Mouse (Mus musculus) embryonic facial prominence, embryonic 13.5 days (tissue): ENCODE measurements at regions not wholly inside any gene's neighbourhood (a gene's known extent, or its start where the extent isn't known, plus 50 kb on each side); places are given as distances from the start of the nearest gene placed in this dataset.

ENCODE experiments used
- ATAC-seq: fragments of 200-750 bp; cut with Nextera tagmentation; 2 replicates; pipeline ENCODE4 v1.8.0; 2017; ENCODE audit warnings: low read depth; ENCODE audit not compliant: insufficient number of reproducible peaks, insufficient read depth, low FRiP score, low TSS enrichment
- H3K27ac ChIP-seq: fragments of 300-500 bp; sonication (generic); 2 replicates; pipeline ENCODE4 v1.5.1; 2015; ENCODE audit warnings: moderate library complexity, mild to moderate bottlenecking, inconsistent platforms
- H3K27me3 ChIP-seq: fragments of 300-500 bp; sonication (generic); 2 replicates; pipeline ENCODE4 v1.6.1; 2015; ENCODE audit warnings: mild to moderate bottlenecking, inconsistent platforms
- H3K36me3 ChIP-seq: fragments of 300-500 bp; sonication (generic); 2 replicates; pipeline ENCODE4 v1.6.1; 2015; ENCODE audit warnings: mild to moderate bottlenecking, inconsistent platforms
- H3K4me1 ChIP-seq: fragments of 300-500 bp; sonication (generic); 2 replicates; pipeline ENCODE4 v1.6.1; 2015; ENCODE audit warnings: inconsistent platforms
- H3K4me2 ChIP-seq: fragments of 300-500 bp; sonication (generic); 2 replicates; pipeline ENCODE4 v1.6.1; 2015; ENCODE audit warnings: moderate library complexity, mild to moderate bottlenecking, inconsistent platforms
- H3K4me3 ChIP-seq: fragments of 300-500 bp; sonication (generic); 2 replicates; pipeline ENCODE4 v1.5.1; 2015; ENCODE audit warnings: mild to moderate bottlenecking, inconsistent platforms
- H3K9ac ChIP-seq: fragments of 300-500 bp; sonication (generic); 2 replicates; pipeline ENCODE4 v1.6.1; 2015; ENCODE audit warnings: mild to moderate bottlenecking, inconsistent platforms
- H3K9me3 ChIP-seq: fragments of 300-500 bp; sonication (generic); 2 replicates; pipeline ENCODE4 v1.6.1; 2016; ENCODE audit warnings: inconsistent platforms
- WGBS: fragments of 180-500 bp; shearing (Covaris S2); methylation state at CpG from one replicate; pipeline ENCODE4 v1.1.7; 2015; ENCODE audit warnings: mixed read lengths; 5-methylcytosine and 5-hydroxymethylcytosine counted together

- no peaks in the 10 kb centered on the region for H3K9me3 ChIP-seq
- peak overlapping the region; percentile 32 for H3K4me2 ChIP-seq
- WGBS = 18% methylated on average over 11 of the region's 12 CpGs
- peaks cover 23% of the 10 kb centered on the region for H3K4me1 ChIP-seq
- H3K27me3 ChIP-seq = no peaks in the 10 kb centered on the region
- H3K9ac ChIP-seq = 0 out of 2 replicates have a peak overlapping the region, but pooled peaks have one; percentile 3
- no peak overlapping the region for H3K4me3 ChIP-seq
- peak; percentile 65; the same call in 1 of the 2 replicates for ATAC-seq
- no peak overlapping the region for H3K27ac ChIP-seq
- no peaks in the 10 kb centered on the region for H3K36me3 ChIP-seq
Measured at GRCm38 (mm10) chr15:57589404-57590377, 112.3 kb upstream of the Slc22a22 start.

- Histone ChIP-seq H3K4me1 (peaks cover 13% of the 10 kb centered on the region), H3K27me3 (no peaks in the 10 kb centered on the region), H3K36me3 (no peaks in the 10 kb centered on the region), H3K9ac (no peak overlapping the region), H3K4me2 (no peak overlapping the region), H3K27ac (no peak overlapping the region), H3K9me3 (no peaks in the 10 kb centered on the region), H3K4me3 (no peak overlapping the region)
- 16% methylated on average over 1 of the region's 1 CpGs for WGBS
- no peak for ATAC-seq
Measured at GRCm38 (mm10) chr15:57585411-57585810, 108.0 kb upstream of the Slc22a22 start.

GRCm38 (mm10) chr15:57584498-57584897, 107.1 kb upstream of the Slc22a22 start:
- H3K36me3 ChIP-seq = no peaks in the 10 kb centered on the region
- no peaks in the 10 kb centered on the region for H3K9me3 ChIP-seq
- 94% methylated on average over 11 of the region's 11 CpGs for WGBS
- no peak overlapping the region for H3K9ac ChIP-seq
- H3K4me3 ChIP-seq = no peak overlapping the region
- no peak for ATAC-seq
- no peak overlapping the region for H3K4me2 ChIP-seq
- no peak overlapping the region for H3K27ac ChIP-seq
- no peaks in the 10 kb centered on the region for H3K27me3 ChIP-seq
- H3K4me1 ChIP-seq = peaks cover 4% of the 10 kb centered on the region

GRCm38 (mm10) chr15:57581266-57581665, 103.8 kb upstream of the Slc22a22 start:
- Histone ChIP-seq H3K36me3 (no peaks in the 10 kb centered on the region), H3K4me2 (no peak overlapping the region), H3K27ac (no peak overlapping the region), H3K4me3 (no peak overlapping the region), H3K4me1 (no peaks in the 10 kb centered on the region), H3K27me3 (no peaks in the 10 kb centered on the region), H3K9ac (no peak overlapping the region), H3K9me3 (no peaks in the 10 kb centered on the region)
- no peak for ATAC-seq

GRCm38 (mm10) chr15:57578794-57579193, 101.4 kb upstream of the Slc22a22 start:
- 64% methylated on average over 2 of the region's 2 CpGs for WGBS

GRCm38 (mm10) chr15:57574080-57574618, 96.7 kb upstream of the Slc22a22 start:
- Histone ChIP-seq H3K9me3 (no peaks in the 10 kb centered on the region), H3K27ac (no peak overlapping the region), H3K9ac (no peak overlapping the region), H3K4me1 (peaks cover 7% of the 10 kb centered on the region), H3K4me2 (no peak overlapping the region), H3K4me3 (no peak overlapping the region), H3K36me3 (no peaks in the 10 kb centered on the region), H3K27me3 (no peaks in the 10 kb centered on the region)
- no peak for ATAC-seq
- WGBS = 41% methylated on average over 2 of the region's 2 CpGs

More at GRCm38 (mm10) chr15:57578794-57579193, 101.4 kb upstream of the Slc22a22 start:
- H3K9me3 ChIP-seq = no peaks in the 10 kb centered on the region
- H3K4me3 ChIP-seq = no peak overlapping the region
- H3K4me2 ChIP-seq = no peak overlapping the region
- H3K4me1 ChIP-seq = no peaks in the 10 kb centered on the region; the same call in 1 of the 2 replicates
- no peak overlapping the region for H3K27ac ChIP-seq
- H3K27me3 ChIP-seq = no peaks in the 10 kb centered on the region
- no peaks in the 10 kb centered on the region for H3K36me3 ChIP-seq
- H3K9ac ChIP-seq = no peak overlapping the region
- ATAC-seq = no peak

GRCm38 (mm10) chr15:57572460-57572859, 95.0 kb upstream of the Slc22a22 start:
- H3K4me3 ChIP-seq = no peak overlapping the region
- no peaks in the 10 kb centered on the region for H3K36me3 ChIP-seq
- H3K27me3 ChIP-seq = no peaks in the 10 kb centered on the region
- H3K4me1 ChIP-seq = peaks cover 9% of the 10 kb centered on the region
- H3K9me3 ChIP-seq = no peaks in the 10 kb centered on the region
- no peak overlapping the region for H3K27ac ChIP-seq
- WGBS = 33% methylated on average over 3 of the region's 3 CpGs
- H3K4me2 ChIP-seq = no peak overlapping the region
- H3K9ac ChIP-seq = no peak overlapping the region
- ATAC-seq = no peak

GRCm38 (mm10) chr15:57568006-57568630, 90.7 kb upstream of the Slc22a22 start:
- no peak overlapping the region for H3K4me3 ChIP-seq
- H3K36me3 ChIP-seq = no peaks in the 10 kb centered on the region
- H3K9ac ChIP-seq = no peak overlapping the region
- no peaks in the 10 kb centered on the region for H3K9me3 ChIP-seq
- ATAC-seq = no peak
- peaks cover 11% of the 10 kb centered on the region; the same call in 1 of the 2 replicates for H3K4me1 ChIP-seq
- no peaks in the 10 kb centered on the region for H3K27me3 ChIP-seq
- 0 out of 2 replicates have a peak overlapping the region, but pooled peaks have one; percentile 44 for H3K27ac ChIP-seq
- 35% methylated on average over 5 of the region's 5 CpGs for WGBS
- no peak overlapping the region for H3K4me2 ChIP-seq

GRCm38 (mm10) chr15:57547154-57547553, 69.7 kb upstream of the Slc22a22 start:
- Histone ChIP-seq H3K36me3 (no peaks in the 10 kb centered on the region), H3K4me3 (no peak overlapping the region), H3K4me2 (no peak overlapping the region), H3K9ac (no peak overlapping the region), H3K9me3 (no peaks in the 10 kb centered on the region), H3K27me3 (no peaks in the 10 kb centered on the region), H3K4me1 (no peaks in the 10 kb centered on the region), H3K27ac (no peak overlapping the region)
- WGBS = 56% methylated on average over 2 of the region's 2 CpGs
- no peak for ATAC-seq

- Histone ChIP-seq H3K27me3 (no peaks in the 10 kb centered on the region), H3K4me2 (no peak overlapping the region), H3K27ac (no peak overlapping the region), H3K4me1 (no peaks in the 10 kb centered on the region), H3K9me3 (no peaks in the 10 kb centered on the region), H3K4me3 (no peak overlapping the region), H3K9ac (no peak overlapping the region), H3K36me3 (no peaks in the 10 kb centered on the region)
- 47% methylated on average over 4 of the region's 4 CpGs for WGBS
- ATAC-seq = no peak
Measured at GRCm38 (mm10) chr15:57545141-57545540, 67.7 kb upstream of the Slc22a22 start.

GRCm38 (mm10) chr15:57543985-57544384, 66.6 kb upstream of the Slc22a22 start:
- no peak overlapping the region for H3K9ac ChIP-seq
- no peaks in the 10 kb centered on the region for H3K9me3 ChIP-seq
- no peaks in the 10 kb centered on the region for H3K27me3 ChIP-seq
- no peak overlapping the region for H3K4me3 ChIP-seq
- no peaks in the 10 kb centered on the region for H3K36me3 ChIP-seq
- H3K27ac ChIP-seq = no peak overlapping the region
- ATAC-seq = no peak
- H3K4me2 ChIP-seq = no peak overlapping the region
- no peaks in the 10 kb centered on the region for H3K4me1 ChIP-seq
- WGBS = 80% methylated on average over 3 of the region's 3 CpGs
